In the genomic region with DNA sequence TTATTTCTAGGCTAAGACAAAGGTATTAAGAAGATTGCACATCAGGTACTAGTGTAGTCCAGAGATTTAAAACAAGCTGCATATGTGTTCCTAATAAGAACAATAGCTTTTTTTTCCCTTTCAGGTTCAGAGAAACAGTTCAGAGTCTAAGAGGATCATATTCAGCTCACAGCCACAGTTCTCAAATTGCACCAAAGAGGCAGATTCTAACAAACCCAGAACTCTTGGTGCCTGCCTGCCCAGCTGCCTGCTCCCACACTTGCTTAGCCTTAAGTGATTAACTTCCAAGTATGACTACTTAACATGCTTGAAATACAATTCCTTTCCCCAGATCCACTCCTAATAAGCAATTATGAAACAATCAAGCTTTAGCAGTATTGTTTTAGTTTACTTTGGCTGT, we compare ENCODE assay signal across 23 mouse cellular contexts. TPM values are rescaled to one million over a fixed set of nuclear protein-coding genes. Genes with fewer than 3 reads are reported as not detected.
DNase-seq lines count a peak whose midpoint lies in the region; ATAC-seq and TF ChIP-seq lines count a peak whose summit lies in the region.
"Had no signal": no experiment of that assay in that cellular context is flagged by ENCODE, and none has a peak within 500 bp of the region (broad histone marks: within the 10 kb centered on the region; RNA-seq: fewer than 3 reads in every experiment).

No protein-coding gene starts in this region.

- H3K27me3 ChIP-seq in forebrain, embryonic 13.5 days: no peaks in the 10 kb centered on the region
- no peaks in the 10 kb centered on the region for H3K27me3 ChIP-seq in forebrain, embryonic 11.5 days (ENCODE audit: control insufficient read depth, insufficient read depth, low read length)
- H3K27me3 ChIP-seq: CH12.LX; embryonic facial prominence, embryonic 15.5 days; hindbrain, embryonic 12.5 days; Patski had no signal

- DNase-seq in forebrain, embryonic 11.5 days (ENCODE audit: low spot score): no peak
- no peak for DNase-seq in frontal cortex, postnatal 14 days (ENCODE audit: low spot score in 2 of 2)
- peak in 1 of 2 experiments; percentile 19 for DNase-seq in layer of hippocampus, adult 2 months (ENCODE audit: low spot score in 2 of 2)
- DNase-seq in layer of hippocampus, adult 11-12 months (ENCODE audit: low spot score): no peak
- DNase-seq in brain, embryonic 14.5 days (ENCODE audit: low read depth): peak; percentile 30
- no peak for DNase-seq in testis, postnatal 14 days (ENCODE audit: low spot score)
- DNase-seq: adrenal gland, postnatal 14 days; gastrocnemius, postnatal 14 days; heart, postnatal 10 days; heart, postnatal 4 days; kidney, adult 8-10 months had no signal

- no peak for TF ChIP-seq CTCF in layer of hippocampus, adult 2 months (conservative IDR thresholded peaks at IDR 0.05)
- TF ChIP-seq CTCF in brain, embryonic 14.5 days (IDR thresholded peaks at IDR 0.05; ENCODE audit: borderline replicate concordance, extremely low read depth, insufficient read depth, insufficient read length): no peak

- no peak for ATAC-seq in forebrain, embryonic 13.5 days
- ATAC-seq in forebrain, embryonic 11.5 days (replicated peaks; ENCODE audit: low FRiP score): no peak
- ATAC-seq in frontal cortex, adult (ENCODE audit: low TSS enrichment): peak; percentile 69; the same call in 1 of the 2 replicates
- ATAC-seq: activated CD4-positive, CD25-positive, alpha-beta regulatory T cell, adult 4 months; hindbrain, embryonic 16.5 days; inflammation-experienced regulatory T-cells, adult 6 months; intestine, postnatal 0 days; Patski had no signal

- H3K4me2 ChIP-seq in forebrain, embryonic 13.5 days: no peak overlapping the region
- H3K4me2 ChIP-seq in forebrain, embryonic 11.5 days (ENCODE audit: low read depth, low read length, severe bottlenecking): no peak overlapping the region
- H3K4me2 ChIP-seq: embryonic facial prominence, embryonic 15.5 days; hindbrain, embryonic 12.5 days had no signal

- TF ChIP-seq POLR2A in brain, embryonic 14.5 days (IDR thresholded peaks at IDR 0.05; ENCODE audit: borderline replicate concordance, extremely low read depth, insufficient read depth, insufficient read length, poor library complexity, severe bottlenecking): no peak

- no peaks in the 10 kb centered on the region for H3K9me3 ChIP-seq in forebrain, embryonic 13.5 days (replicated peaks)
- H3K9me3 ChIP-seq in forebrain, embryonic 11.5 days (ENCODE audit: control insufficient read depth, low read length): no peaks in the 10 kb centered on the region
- H3K9me3 ChIP-seq: embryonic facial prominence, embryonic 15.5 days; heart, embryonic 10.5 days; hindbrain, embryonic 12.5 days had no signal

- 0 out of 2 replicates have a peak overlapping the region, but pooled peaks have one; percentile 11 for H3K27ac ChIP-seq in forebrain, embryonic 13.5 days
- H3K27ac ChIP-seq in forebrain, embryonic 11.5 days (ENCODE audit: low read depth, low read length): no peak overlapping the region
- peak overlapping the region; percentile 84 for H3K27ac ChIP-seq in layer of hippocampus, adult 2 months
- H3K27ac ChIP-seq: embryonic facial prominence, embryonic 15.5 days; heart, embryonic 10.5 days; hindbrain, embryonic 12.5 days had no signal

- H3K4me1 ChIP-seq in forebrain, embryonic 13.5 days: no peaks in the 10 kb centered on the region
- H3K4me1 ChIP-seq in forebrain, embryonic 11.5 days (replicated peaks; ENCODE audit: control insufficient read depth, insufficient read depth, low read length): no peaks in the 10 kb centered on the region
- H3K4me1 ChIP-seq: embryonic facial prominence, embryonic 15.5 days; heart, embryonic 10.5 days; hindbrain, embryonic 12.5 days had no signal

- no peak overlapping the region for H3K9ac ChIP-seq in forebrain, embryonic 13.5 days
- H3K9ac ChIP-seq in forebrain, embryonic 11.5 days (ENCODE audit: low read length): no peak overlapping the region
- H3K9ac ChIP-seq: embryonic facial prominence, embryonic 15.5 days; hindbrain, embryonic 12.5 days had no signal

- H3K36me3 ChIP-seq in forebrain, embryonic 13.5 days (ENCODE audit: poor library complexity, severe bottlenecking): no peaks in the 10 kb centered on the region
- no peaks in the 10 kb centered on the region for H3K36me3 ChIP-seq in forebrain, embryonic 11.5 days (ENCODE audit: control insufficient read depth, insufficient read depth, low read length)
- H3K36me3 ChIP-seq: hindbrain, embryonic 12.5 days had no signal

- H3K4me3 ChIP-seq in forebrain, embryonic 13.5 days: no peak overlapping the region
- no peak overlapping the region for H3K4me3 ChIP-seq in forebrain, embryonic 11.5 days (ENCODE audit: low read depth, low read length)
- no peak overlapping the region for H3K4me3 ChIP-seq in layer of hippocampus, adult 2 months
- H3K4me3 ChIP-seq: embryonic facial prominence, embryonic 15.5 days; erythroblast, embryonic 14.5 days; heart, embryonic 10.5 days; hindbrain, embryonic 12.5 days had no signal

RNA-seq across cellular contexts. Expression of a gene that starts 10.2 kb away (rescaled TPM):
- polyA plus RNA-seq in forebrain, embryonic 13.5 days (2015; fragmentation: Nextera tagmentation; extraction: Ambion mirVana): 7.4 and 9.0 TPM in 2 replicates
- polyA plus RNA-seq in forebrain, embryonic 11.5 days (2014; fragmentation: Nextera tagmentation; extraction: Ambion mirVana): 6.0 and 10.6 TPM in 2 replicates
- 10 to 100 TPM; 41.0 to 43.4 TPM for total RNA-seq in layer of hippocampus, adult 2 months (2021)
- polyA plus RNA-seq in brain, embryonic 14.5 days (2012; rRNA removed): 17.0 and 21.1 TPM in 2 replicates

RNA-seq across cellular contexts. Expression of a gene that starts 10.4 kb away (rescaled TPM):
- 9.5 and 10.7 TPM in 2 replicates for polyA plus RNA-seq in forebrain, embryonic 13.5 days (2015; fragmentation: Nextera tagmentation; extraction: Ambion mirVana)
- 6.7 and 8.0 TPM in 2 replicates for polyA plus RNA-seq in forebrain, embryonic 11.5 days (2014; fragmentation: Nextera tagmentation; extraction: Ambion mirVana)
- 10 to 100 TPM; 12.6 to 14.8 TPM for total RNA-seq in layer of hippocampus, adult 2 months (2021)
- 6.8 and 6.9 TPM in 2 replicates for polyA plus RNA-seq in brain, embryonic 14.5 days (2012; rRNA removed)

RNA-seq across cellular contexts. Expression of a gene that starts 41.7 kb away (rescaled TPM):
- 1.6 and 1.7 TPM in 2 replicates for polyA plus RNA-seq in forebrain, embryonic 13.5 days (2015; fragmentation: Nextera tagmentation; extraction: Ambion mirVana)
- 3.7 and 4.4 TPM in 2 replicates for polyA plus RNA-seq in forebrain, embryonic 11.5 days (2014; fragmentation: Nextera tagmentation; extraction: Ambion mirVana)
- 10 to 100 TPM; 19.8 to 20.9 TPM for total RNA-seq in layer of hippocampus, adult 2 months (2021)
- 1.2 and 1.3 TPM in 2 replicates for polyA plus RNA-seq in brain, embryonic 14.5 days (2012; rRNA removed)
- polyA plus RNA-seq: erythroblast, embryonic 14.5 days; Patski had no signal
